Mouse (Mus musculus) spleen, postnatal 4 days (tissue): ENCODE measurements around the gene 4930455H04Rik.

Experiments
- DNase-seq, 2 experiments: peaks; one replicate each; pipeline ENCODE4 v3.0.0; 2022; ENCODE audit warnings: low spot score in 2 of 2

4930455H04Rik gene

GRCm38 (mm10) chr3:116967967-116968366 is at the start of gene 4930455H04Rik:
Gene 4930455H04Rik (plus strand): TSS chr3:116968267.
- no peak for DNase-seq

DNA sequence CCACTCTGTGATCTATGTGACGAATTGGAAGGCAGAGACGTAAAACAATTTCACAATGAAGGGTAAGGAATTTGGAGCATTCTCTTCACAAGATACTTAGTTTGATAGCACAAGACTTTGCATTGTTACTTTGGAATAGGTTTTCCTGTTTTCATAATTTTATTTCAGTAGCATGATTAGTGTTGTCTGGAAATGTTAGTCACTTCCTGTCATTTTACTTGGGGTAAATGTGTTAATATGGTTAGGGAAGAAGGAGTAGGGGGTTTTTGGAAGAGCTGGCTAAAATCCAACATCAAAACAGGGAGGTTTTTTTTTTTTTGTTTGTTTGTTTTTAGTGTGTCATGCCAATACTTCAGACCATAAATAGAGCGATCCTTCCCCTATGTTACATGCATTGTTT is 46.5 kb upstream of the 4930455H04Rik start:
- no peak for DNase-seq

DNA sequence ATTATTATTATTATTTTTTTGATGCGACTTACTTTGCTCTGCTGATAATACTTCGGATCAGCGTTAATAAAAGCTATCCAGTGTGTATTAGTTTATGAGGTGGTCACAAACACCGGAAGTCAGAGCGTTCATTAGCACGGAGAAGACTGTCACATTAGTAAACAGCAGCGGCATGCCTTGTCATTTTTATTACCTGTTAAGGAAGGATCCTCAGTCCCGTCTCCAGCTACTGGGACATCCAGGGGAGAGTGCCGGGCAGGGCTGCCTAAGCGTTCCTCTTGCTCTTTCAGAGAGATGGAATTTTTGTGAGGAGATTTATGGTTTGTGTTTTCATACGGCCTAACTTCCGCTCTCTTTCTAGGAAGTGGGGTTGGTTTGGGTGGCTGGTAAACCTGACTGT is 45.0 kb upstream of the 4930455H04Rik start:
- no peak for DNase-seq

DNA sequence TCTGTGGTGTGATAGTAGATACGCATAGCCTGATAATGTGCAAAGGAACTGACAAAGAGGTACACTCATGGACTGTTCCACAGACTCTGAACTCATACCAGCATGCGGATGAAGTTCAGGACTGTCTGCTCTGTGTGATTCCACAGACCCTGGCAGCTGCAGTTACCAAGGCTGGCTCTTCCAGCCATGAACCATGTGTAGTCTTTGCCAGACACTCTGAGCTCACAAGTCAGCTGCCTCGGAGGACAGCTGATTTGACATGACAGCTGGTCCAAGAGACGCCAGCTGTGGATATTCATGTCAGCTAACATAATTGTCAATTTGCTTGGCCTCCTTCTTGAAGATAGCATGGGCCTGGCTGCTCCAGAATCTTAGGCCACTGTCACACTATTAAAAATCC is 39.1 kb upstream of the 4930455H04Rik start:
- DNase-seq: no peak

DNA sequence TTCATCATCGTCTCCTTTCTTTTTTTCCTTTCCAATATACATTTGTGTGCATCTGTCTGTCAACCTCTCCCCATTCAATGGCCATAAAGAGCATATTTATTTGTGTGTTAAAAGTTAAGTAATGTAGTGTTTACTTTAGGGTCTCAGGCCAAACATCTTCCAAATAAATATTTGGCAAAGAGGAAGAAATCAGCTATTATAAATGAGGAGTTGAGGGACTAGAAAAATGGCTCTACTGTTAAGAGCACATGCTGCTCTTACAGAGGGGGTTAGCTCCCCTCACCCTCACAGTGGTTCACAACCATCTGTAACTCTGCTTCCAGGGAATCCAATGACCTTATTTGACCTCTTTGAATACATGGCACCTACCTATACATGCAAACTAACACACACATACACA is 34.9 kb upstream of the 4930455H04Rik start:
- DNase-seq: no peak

DNA sequence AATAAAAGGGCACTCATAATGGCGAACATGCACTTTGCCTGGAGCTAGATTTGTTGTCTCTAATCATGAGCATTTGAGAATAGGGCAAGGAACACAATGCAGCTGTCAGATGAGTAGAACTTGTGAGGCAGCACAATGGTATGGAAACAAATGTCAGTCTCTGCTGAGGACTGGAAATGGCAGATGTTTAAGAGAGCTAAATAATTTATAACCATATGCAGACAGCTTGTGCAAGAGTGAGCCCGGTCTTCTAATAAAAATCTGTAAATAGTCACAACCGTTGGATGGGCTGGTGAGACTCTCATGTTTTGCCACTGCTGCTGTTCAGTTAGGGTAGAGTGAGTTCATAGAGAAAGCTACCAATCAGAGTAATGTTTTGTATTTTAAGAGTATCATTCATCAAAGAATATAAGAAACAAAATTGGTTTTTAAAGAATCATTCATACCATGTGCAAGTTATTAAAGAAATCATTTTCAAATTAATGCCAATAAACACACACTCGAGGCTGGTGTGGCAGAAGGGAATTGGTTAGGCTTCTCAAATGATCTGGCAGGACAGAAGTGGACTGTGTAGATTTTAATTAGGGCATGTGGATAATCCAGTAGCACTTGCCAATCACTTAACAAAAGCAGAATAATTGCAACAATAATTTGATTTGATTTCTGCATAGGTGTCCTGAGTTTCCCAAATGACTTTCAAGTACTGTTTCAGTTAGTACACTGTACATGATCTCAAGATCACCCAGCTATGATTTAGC is 31.0 kb upstream of the 4930455H04Rik start:
- no peak for DNase-seq

GRCm38 (mm10) chr3:116940804-116941558 is 27.1 kb upstream of the 4930455H04Rik start:
- DNase-seq: no peak

- no peak for DNase-seq
Observed at GRCm38 (mm10) chr3:116941559-116942117, 26.4 kb upstream of the 4930455H04Rik start.

DNA sequence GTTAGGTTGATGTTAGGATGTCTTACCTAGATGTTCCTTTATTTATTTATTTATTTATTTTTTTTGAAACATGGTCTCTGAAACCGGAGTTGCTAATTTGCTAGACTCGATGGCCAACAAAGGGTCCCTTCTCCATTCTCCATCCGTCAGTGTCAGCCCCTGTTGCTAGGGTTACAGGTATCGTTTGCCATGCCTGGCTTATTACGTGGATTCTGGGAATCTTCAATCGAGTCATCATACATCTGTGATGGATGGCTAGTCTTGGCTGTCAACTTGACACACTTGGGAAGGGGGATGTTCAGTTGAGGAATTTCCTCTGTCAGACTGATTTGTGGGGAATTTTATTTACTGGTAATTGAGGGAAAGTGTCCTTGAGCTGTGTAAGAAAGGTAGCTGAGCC is 25.3 kb upstream of the 4930455H04Rik start:
- DNase-seq: no peak

GRCm38 (mm10) chr3:116943422-116943821 is 24.6 kb upstream of the 4930455H04Rik start:
- DNase-seq: no peak

DNA sequence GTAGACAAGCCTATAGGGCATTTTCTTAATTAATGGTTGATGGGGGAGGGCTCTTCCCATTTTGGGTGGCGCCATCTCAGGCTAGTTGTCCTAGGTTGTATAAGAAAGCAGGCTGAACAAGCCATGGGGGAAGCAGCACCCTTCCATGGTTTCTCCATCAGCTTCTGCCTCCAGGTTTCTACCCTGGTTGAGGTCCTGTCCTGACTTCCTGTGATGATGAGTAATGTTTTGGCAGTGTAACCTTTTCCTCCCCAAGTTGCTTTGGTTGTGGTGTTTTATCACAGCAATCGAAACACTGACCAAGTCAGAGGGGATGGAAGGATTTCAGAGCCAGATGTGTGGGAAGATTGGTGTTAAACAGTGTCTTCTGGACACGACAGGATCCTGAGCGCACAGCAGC is 21.6 kb upstream of the 4930455H04Rik start:
- DNase-seq: no peak

GRCm38 (mm10) chr3:116950665-116951115 is 17.4 kb upstream of the 4930455H04Rik start:
- no peak for DNase-seq

GRCm38 (mm10) chr3:116951489-116951888 is 16.6 kb upstream of the 4930455H04Rik start:
- no peak for DNase-seq

- no peak for DNase-seq
Observed at GRCm38 (mm10) chr3:116952242-116952899, 15.7 kb upstream of the 4930455H04Rik start.

GRCm38 (mm10) chr3:116953366-116953765 is 14.7 kb upstream of the 4930455H04Rik start:
- no peak for DNase-seq

GRCm38 (mm10) chr3:116955061-116955460 is 13.0 kb upstream of the 4930455H04Rik start:
- DNase-seq: no peak

GRCm38 (mm10) chr3:116960414-116960813 is 7.7 kb upstream of the 4930455H04Rik start:
- DNase-seq: no peak

DNA sequence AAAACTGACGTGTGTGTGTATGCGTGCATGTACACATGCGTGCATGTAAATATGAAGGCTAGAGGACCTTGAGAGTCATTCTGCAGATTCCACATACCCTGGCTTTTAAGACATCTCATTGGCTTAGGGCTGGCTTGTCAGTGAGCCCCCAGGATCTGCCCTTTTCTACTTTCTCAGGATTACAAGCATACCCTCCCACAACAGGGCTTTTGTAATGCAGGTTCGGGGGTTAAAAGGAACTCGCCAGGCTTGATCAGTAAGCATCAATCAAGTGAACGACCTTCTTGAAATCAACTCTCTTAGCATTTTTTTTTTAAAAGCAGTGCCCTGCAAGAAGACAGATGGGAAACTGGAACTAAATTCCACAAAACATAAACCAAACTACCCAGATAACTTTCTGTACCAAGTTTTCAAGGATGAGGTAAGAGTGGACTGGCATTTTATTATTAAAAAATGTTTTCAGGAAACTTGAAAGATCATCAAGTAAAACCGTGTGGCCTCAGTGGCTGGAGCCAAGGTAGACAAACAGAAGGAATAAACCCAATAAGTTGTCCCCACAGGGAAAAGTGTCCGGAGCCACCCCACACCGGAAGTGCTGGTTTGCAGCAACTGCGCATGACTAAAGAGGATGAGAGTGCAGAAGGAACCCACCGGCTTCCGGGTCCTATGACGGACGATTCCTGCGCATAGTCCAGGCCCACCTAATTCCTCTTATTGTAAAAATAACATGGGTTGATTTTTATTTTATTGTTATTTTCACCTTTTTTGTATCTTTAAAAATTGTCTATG is 6.5 kb upstream of the 4930455H04Rik start:
- no peak for DNase-seq

DNA sequence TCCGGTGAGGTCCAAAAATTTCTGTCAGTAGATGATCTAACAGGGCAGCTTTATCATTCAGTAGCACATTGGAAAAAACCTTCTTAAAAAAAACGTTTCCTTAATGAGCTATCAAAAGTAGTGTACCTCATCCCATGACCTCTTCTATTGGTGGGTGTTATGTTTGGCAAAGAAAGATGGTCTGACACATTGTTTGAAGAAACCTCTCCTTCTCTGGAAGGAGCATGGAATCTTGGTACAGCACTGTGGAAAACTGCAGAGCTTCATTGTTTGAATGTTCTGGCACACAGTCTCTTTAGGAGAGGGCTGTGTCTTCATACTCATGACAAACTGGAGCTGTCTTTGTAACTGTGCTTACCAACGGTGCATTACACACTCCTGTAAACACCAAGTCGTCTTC is 4.9 kb upstream of the 4930455H04Rik start:
- no peak for DNase-seq

GRCm38 (mm10) chr3:116964426-116964825 is 3.6 kb upstream of the 4930455H04Rik start:
- no peak for DNase-seq

DNA sequence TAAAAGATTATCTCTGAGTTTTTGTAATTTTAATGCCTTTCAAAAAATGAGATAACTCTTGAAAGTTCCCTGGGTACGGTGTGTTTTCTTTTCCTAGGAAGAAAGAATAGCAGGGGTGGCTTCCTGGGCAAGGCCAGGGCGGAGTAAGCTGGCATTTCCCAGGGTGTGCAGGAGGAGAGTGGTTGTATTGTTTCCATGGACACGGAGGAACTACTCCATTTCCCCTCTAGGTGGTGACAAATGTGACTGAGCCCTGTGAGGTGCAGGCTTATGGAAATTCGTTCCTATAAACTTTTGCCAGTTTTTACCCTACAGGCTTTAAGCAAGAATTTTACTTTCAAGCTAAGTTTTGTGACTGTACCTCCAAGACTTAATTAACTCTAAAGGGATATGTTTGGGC is 1.8 kb upstream of the 4930455H04Rik start:
- DNase-seq: no peak
